Comparison of ENCODE assay signal across 8 mouse cellular contexts in the genomic region with DNA sequence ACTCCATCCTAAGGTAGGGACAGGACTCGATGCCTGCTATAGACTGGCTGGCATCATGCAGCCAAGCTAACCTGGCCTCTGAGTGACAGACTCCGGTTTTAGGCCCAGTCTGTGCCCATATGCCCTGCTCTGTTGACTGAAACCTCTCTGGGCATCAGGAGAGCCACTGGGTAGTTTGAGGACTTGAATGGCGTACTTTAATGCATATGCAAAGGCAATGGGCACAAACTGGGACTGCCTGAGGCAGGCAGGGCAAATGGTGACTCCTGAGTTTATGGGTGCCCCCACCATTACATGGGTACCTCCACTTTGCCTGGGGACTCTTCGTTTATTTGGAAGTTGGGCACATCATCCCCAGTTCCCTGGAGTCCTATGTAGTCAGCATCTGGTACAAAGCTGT. TPM values are rescaled to one million over a fixed set of nuclear protein-coding genes. Genes with fewer than 3 reads are reported as not detected.
A peak's percentile ranks its signal among the peaks of the same experiment; 100 is the strongest.
DNase-seq lines count a peak whose midpoint lies in the region; ATAC-seq and TF ChIP-seq lines count a peak whose summit lies in the region.

No protein-coding gene starts in this region.

- no peak overlapping the region for H3K27ac ChIP-seq in neural tube, embryonic 11.5 days (ENCODE audit: low read depth, low read length)
- H3K27ac ChIP-seq in limb, embryonic 15.5 days, result peak overlapping the region; percentile 89; the same call in 1 of the 2 replicates
- peak overlapping the region; percentile 92 for H3K27ac ChIP-seq in stomach, postnatal 0 days (replicated peaks)

- no peaks in the 10 kb centered on the region for H3K9me3 ChIP-seq in neural tube, embryonic 11.5 days (ENCODE audit: control insufficient read depth, low read length)
- H3K9me3 ChIP-seq in limb, embryonic 15.5 days, result no peaks in the 10 kb centered on the region
- H3K9me3 ChIP-seq in stomach, postnatal 0 days (ENCODE audit: control insufficient read depth, low read length), result no peaks in the 10 kb centered on the region

- WGBS in neural tube, embryonic 11.5 days, result 84% methylated on average over 4 of the region's 4 CpGs
- WGBS in limb, embryonic 15.5 days, result 68% methylated on average over 4 of the region's 4 CpGs
- 71% methylated on average over 4 of the region's 4 CpGs for WGBS in stomach, postnatal 0 days

- no peak for TF ChIP-seq EP300 in stomach, postnatal 0 days (optimal IDR thresholded peaks at IDR 0.05)

- H3K9ac ChIP-seq in neural tube, embryonic 11.5 days (ENCODE audit: low read length), result no peak overlapping the region
- H3K9ac ChIP-seq in limb, embryonic 15.5 days, result peak overlapping the region; percentile 38
- peak overlapping the region; percentile 51; the same call in 1 of the 2 replicates for H3K9ac ChIP-seq in stomach, postnatal 0 days (ENCODE audit: low read length)

- H3K27me3 ChIP-seq in neural tube, embryonic 11.5 days (ENCODE audit: control insufficient read depth, insufficient read depth, low read length), result no peaks in the 10 kb centered on the region
- H3K27me3 ChIP-seq in limb, embryonic 15.5 days, result no peaks in the 10 kb centered on the region
- no peaks in the 10 kb centered on the region for H3K27me3 ChIP-seq in stomach, postnatal 0 days (ENCODE audit: control insufficient read depth, insufficient read depth, low read length)

- H3K4me2 ChIP-seq in neural tube, embryonic 11.5 days (ENCODE audit: low read depth), result peak overlapping the region; percentile 74
- H3K4me2 ChIP-seq in limb, embryonic 15.5 days, result peak overlapping the region; percentile 85
- peak overlapping the region; percentile 72 for H3K4me2 ChIP-seq in stomach, postnatal 0 days (replicated peaks; ENCODE audit: low read depth)

- no peak for ATAC-seq in neural tube, embryonic 11.5 days (ENCODE audit: insufficient read depth, low FRiP score, low TSS enrichment)
- ATAC-seq in limb, embryonic 15.5 days (ENCODE audit: insufficient number of reproducible peaks, low FRiP score, low TSS enrichment, low read depth), result no peak
- ATAC-seq in stomach, postnatal 0 days (ENCODE audit: low FRiP score, low TSS enrichment), result no peak

- H3K36me3 ChIP-seq in neural tube, embryonic 11.5 days (ENCODE audit: control insufficient read depth, insufficient read depth, low read length), result no peaks in the 10 kb centered on the region; the same call in 1 of the 2 replicates
- H3K36me3 ChIP-seq in limb, embryonic 15.5 days, result peaks cover 2% of the 10 kb centered on the region
- H3K36me3 ChIP-seq in stomach, postnatal 0 days (ENCODE audit: control insufficient read depth, insufficient read depth, low read length), result no peaks in the 10 kb centered on the region

- intact Hi-C loops in left cerebral cortex, postnatal 4 days (cut with DNase I), result no loop called here
- intact Hi-C loops in left cerebral cortex, postnatal 25 days (cut with DNase I), result loop anchor here (5.0 to 10.0 kb wide), 2 partner anchors 181 to 468 kb away; partner anchors contain the start of genes Fam69b, Med22, Rpl7a and Surf1

- H3K4me3 ChIP-seq in neural tube, embryonic 11.5 days (ENCODE audit: low read depth, low read length), result peak overlapping the region; percentile 84
- H3K4me3 ChIP-seq in limb, embryonic 15.5 days, result peak overlapping the region; percentile 75
- peak overlapping the region; percentile 54 for H3K4me3 ChIP-seq in stomach, postnatal 0 days (ENCODE audit: low read depth, low read length)

- peak; percentile 34 for DNase-seq in cerebellum, adult 8-10 months
- no peak for DNase-seq in cerebellum, postnatal 4 days (ENCODE audit: low spot score in 2 of 2)
- no peak for DNase-seq in neural tube, embryonic 11.5 days (ENCODE audit: low spot score)
- DNase-seq in neural tube, embryonic 10.5 days (ENCODE audit: extremely low spot score, low spot score), result no peak
- DNase-seq in stomach, postnatal 0 days (ENCODE audit: low spot score), result no peak
- no peak for DNase-seq in left cerebral cortex, postnatal 4 days
- DNase-seq in left cerebral cortex, postnatal 25 days (ENCODE audit: low spot score in 2 of 2), result no peak

- no peak for TF ChIP-seq CTCF in stomach, postnatal 0 days (IDR thresholded peaks at IDR 0.05; ENCODE audit: low read depth)

- H3K4me1 ChIP-seq in neural tube, embryonic 11.5 days (ENCODE audit: control insufficient read depth, insufficient read depth, low read length), result peaks cover 13% of the 10 kb centered on the region
- peaks cover 36% of the 10 kb centered on the region for H3K4me1 ChIP-seq in limb, embryonic 15.5 days
- H3K4me1 ChIP-seq in stomach, postnatal 0 days (replicated peaks; ENCODE audit: control insufficient read depth, insufficient read depth), result peaks cover 7% of the 10 kb centered on the region

RNA-seq across cellular contexts. Expression of gene Sec16a, which starts 1.7 kb away (rescaled TPM):
- polyA plus RNA-seq in neural tube, embryonic 11.5 days (2014; fragmentation: Nextera tagmentation; extraction: Ambion mirVana), result 40.2 and 40.5 TPM in 2 replicates
- 26.2 and 30.5 TPM in 2 replicates for polyA plus RNA-seq in limb, embryonic 15.5 days (2015; fragmentation: Nextera tagmentation; extraction: Ambion mirVana)
- polyA plus RNA-seq in stomach, postnatal 0 days (2015; fragmentation: Nextera tagmentation; extraction: Ambion mirVana), result 10.6 and 11.7 TPM in 2 replicates
- 10 to 100 TPM; 52.3 to 52.6 TPM for total RNA-seq in left cerebral cortex, postnatal 4 days (2021)
- 10 to 100 TPM; 43.1 to 49.2 TPM for total RNA-seq in left cerebral cortex, postnatal 25 days (2021)

RNA-seq across cellular contexts. Expression of gene Inpp5e, which starts 37.7 kb away (rescaled TPM):
- 25.4 and 26.2 TPM in 2 replicates for polyA plus RNA-seq in neural tube, embryonic 11.5 days (2014; fragmentation: Nextera tagmentation; extraction: Ambion mirVana)
- 17.1 and 19.6 TPM in 2 replicates for polyA plus RNA-seq in limb, embryonic 15.5 days (2015; fragmentation: Nextera tagmentation; extraction: Ambion mirVana)
- 6.3 and 7.7 TPM in 2 replicates for polyA plus RNA-seq in stomach, postnatal 0 days (2015; fragmentation: Nextera tagmentation; extraction: Ambion mirVana)
- 10 to 100 TPM; 22.5 to 27.1 TPM for total RNA-seq in left cerebral cortex, postnatal 4 days (2021)
- 10 to 100 TPM; 19.9 to 22.4 TPM for total RNA-seq in left cerebral cortex, postnatal 25 days (2021)

RNA-seq across cellular contexts. Expression of gene Pmpca, which starts 57.5 kb away (rescaled TPM):
- 113 and 117 TPM in 2 replicates for polyA plus RNA-seq in neural tube, embryonic 11.5 days (2014; fragmentation: Nextera tagmentation; extraction: Ambion mirVana)
- polyA plus RNA-seq in limb, embryonic 15.5 days (2015; fragmentation: Nextera tagmentation; extraction: Ambion mirVana), result 91.1 and 95.2 TPM in 2 replicates
- polyA plus RNA-seq in stomach, postnatal 0 days (2015; fragmentation: Nextera tagmentation; extraction: Ambion mirVana), result 53.3 and 55.4 TPM in 2 replicates
- total RNA-seq in left cerebral cortex, postnatal 4 days (2021), result 10 to 100 TPM; 93.6 to 98.6 TPM
- 10 to 100 TPM; 92.3 to 92.8 TPM for total RNA-seq in left cerebral cortex, postnatal 25 days (2021)

RNA-seq across cellular contexts. Expression of gene Entr1, which starts 57.6 kb away (rescaled TPM):
- 126 and 145 TPM in 2 replicates for polyA plus RNA-seq in neural tube, embryonic 11.5 days (2014; fragmentation: Nextera tagmentation; extraction: Ambion mirVana)
- 111 and 121 TPM in 2 replicates for polyA plus RNA-seq in limb, embryonic 15.5 days (2015; fragmentation: Nextera tagmentation; extraction: Ambion mirVana)
- 52.6 and 58.9 TPM in 2 replicates for polyA plus RNA-seq in stomach, postnatal 0 days (2015; fragmentation: Nextera tagmentation; extraction: Ambion mirVana)
- total RNA-seq in left cerebral cortex, postnatal 4 days (2021), result 100 to 1,000 TPM; 186 to 187 TPM
- total RNA-seq in left cerebral cortex, postnatal 25 days (2021), result 100 to 1,000 TPM; 146 to 163 TPM
